Mouse (Mus musculus) spleen, embryonic (tissue): Measurements from ENCODE around the gene Cep85l.

Experiments
- CTCF ChIA-PET: fragments of 350-600 bp; sonication (Branson Sonifier 250); formaldehyde crosslinking; loops from one replicate; lab custom pipeline; 2022; lab: Charles Lee

Cep85l gene

GRCm38 (mm10) chr10:53342166-53342728 lies 37.5 kb downstream of the Cep85l start:
- CTCF ChIA-PET: no interaction called here

- CTCF ChIA-PET: no interaction called here
These were observed 38.3 kb downstream of the Cep85l start for GRCm38 (mm10) chr10:53341288-53341965.

GRCm38 (mm10) chr10:53339045-53339444 lies 40.7 kb downstream of the Cep85l start:
- CTCF ChIA-PET: no interaction called here

- CTCF ChIA-PET: no interaction called here
These were observed 42.4 kb downstream of the Cep85l start, which contains the start of gene Pln for GRCm38 (mm10) chr10:53337162-53337923. TSS of gene Pln (plus strand) at chr10:53337667.

- CTCF ChIA-PET: no interaction called here
These were observed 43.8 kb downstream of the Cep85l start for GRCm38 (mm10) chr10:53335974-53336373.

- CTCF ChIA-PET: no interaction called here
These were observed 44.5 kb downstream of the Cep85l start for GRCm38 (mm10) chr10:53335266-53335665.

GRCm38 (mm10) chr10:53332752-53333151 lies 47.0 kb downstream of the Cep85l start:
- CTCF ChIA-PET: no interaction called here

GRCm38 (mm10) chr10:53329257-53329656 lies 50.5 kb downstream of the Cep85l start:
- CTCF ChIA-PET: no interaction called here

GRCm38 (mm10) chr10:53326367-53326766 lies 53.4 kb downstream of the Cep85l start:
- CTCF ChIA-PET: no interaction called here

GRCm38 (mm10) chr10:53324663-53325062 lies 55.1 kb downstream of the Cep85l start:
- CTCF ChIA-PET: no interaction called here

- CTCF ChIA-PET: no interaction called here
These were observed 56.4 kb downstream of the Cep85l start for GRCm38 (mm10) chr10:53323367-53323766.

GRCm38 (mm10) chr10:53306674-53307073 lies 73.1 kb downstream of the Cep85l start:
- CTCF ChIA-PET: no interaction called here

GRCm38 (mm10) chr10:53305867-53306266 lies 73.9 kb downstream of the Cep85l start:
- CTCF ChIA-PET: no interaction called here

GRCm38 (mm10) chr10:53285147-53285546 lies 94.6 kb downstream of the Cep85l start:
- CTCF ChIA-PET: no interaction called here

GRCm38 (mm10) chr10:53272228-53272627 lies 107.5 kb downstream of the Cep85l start:
- CTCF ChIA-PET: no interaction called here

GRCm38 (mm10) chr10:53262021-53262420 lies 117.7 kb downstream of the Cep85l start:
- CTCF ChIA-PET: no interaction called here

- CTCF ChIA-PET: no interaction called here
These were observed 144.4 kb downstream of the Cep85l start for GRCm38 (mm10) chr10:53235381-53235780.

- CTCF ChIA-PET: no interaction called here
These were observed 145.1 kb downstream of the Cep85l start for GRCm38 (mm10) chr10:53234683-53235082.

GRCm38 (mm10) chr10:53234086-53234613 lies 145.6 kb downstream of the Cep85l start:
- CTCF ChIA-PET: no interaction called here

- CTCF ChIA-PET: no interaction called here
These were observed 148.9 kb downstream of the Cep85l start for GRCm38 (mm10) chr10:53230809-53231208.

- CTCF ChIA-PET: no interaction called here
These were observed 150.6 kb downstream of the Cep85l start for GRCm38 (mm10) chr10:53229190-53229589.
